ENCODE assay signal across 8 mouse cellular contexts in the genomic region with DNA sequence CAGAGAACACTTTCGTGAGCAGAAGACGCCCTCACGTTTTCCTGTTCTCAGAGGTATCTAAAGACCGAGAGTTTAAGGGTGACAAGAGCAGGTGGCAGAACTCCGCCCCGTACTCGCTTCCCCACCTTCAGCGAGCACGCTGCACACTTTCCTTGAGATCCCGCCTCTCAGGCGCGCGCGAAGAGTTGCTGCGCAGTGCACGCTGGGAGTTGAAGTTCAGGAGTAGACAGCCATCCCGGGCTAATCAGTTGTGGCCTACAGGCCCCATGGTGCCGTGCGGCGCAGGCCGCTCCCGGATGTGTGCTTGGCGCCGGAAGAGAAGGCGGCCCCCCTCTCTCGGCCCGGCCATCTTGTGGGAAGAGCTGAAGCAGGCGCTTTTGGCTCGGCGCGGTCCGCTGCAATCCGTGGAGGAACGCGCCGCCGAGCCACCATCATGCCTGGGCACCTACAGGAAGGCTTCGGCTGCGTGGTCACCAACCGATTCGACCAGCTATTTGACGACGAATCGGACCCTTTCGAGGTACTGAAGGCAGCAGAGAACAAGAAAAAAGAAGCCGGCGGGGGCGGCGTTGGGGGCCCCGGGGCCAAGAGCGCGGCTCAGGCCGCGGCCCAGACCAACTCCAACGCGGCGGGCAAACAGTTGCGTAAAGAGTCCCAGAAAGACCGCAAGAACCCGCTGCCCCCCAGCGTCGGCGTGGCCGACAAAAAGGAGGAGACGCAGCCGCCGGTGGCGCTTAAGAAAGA. TPM values are rescaled to one million over a fixed set of nuclear protein-coding genes. Genes with fewer than 3 reads are reported as not detected.
DNase-seq lines count a peak whose midpoint lies in the region; ATAC-seq and TF ChIP-seq lines count a peak whose summit lies in the region.

No protein-coding gene starts in this region.

- under 1% methylated on average over 68 of the region's 68 CpGs for WGBS in cerebellum, adult 2 months
- under 1% methylated on average over 67 of the region's 68 CpGs for WGBS in forebrain, postnatal 0 days
- WGBS in lung, embryonic 15.5 days = under 1% methylated on average over 66 of the region's 68 CpGs

- no peaks in the 10 kb centered on the region for H3K27me3 ChIP-seq in MEL (ENCODE audit: control insufficient read depth in 1 of 2, insufficient read depth in 2 of 2, low read length in 2 of 2)
- H3K27me3 ChIP-seq in cerebellum, adult 2 months (ENCODE audit: control insufficient read depth, insufficient read depth, low read length) = no peaks in the 10 kb centered on the region
- H3K27me3 ChIP-seq in forebrain, postnatal 0 days (ENCODE audit: insufficient read depth, low read length) = no peaks in the 10 kb centered on the region; the same call in 1 of the 2 replicates
- H3K27me3 ChIP-seq in lung, embryonic 15.5 days = no peaks in the 10 kb centered on the region

- peak overlapping the region; percentile 100 for H3K9ac ChIP-seq in MEL (ENCODE audit: control insufficient read depth, low read depth, low read length, poor library complexity, severe bottlenecking)
- peak overlapping the region; percentile 94 for H3K9ac ChIP-seq in forebrain, postnatal 0 days
- peak overlapping the region; percentile 96 for H3K9ac ChIP-seq in lung, embryonic 15.5 days

- H3K4me2 ChIP-seq in forebrain, postnatal 0 days (ENCODE audit: low read depth) = peak overlapping the region; percentile 77
- peak overlapping the region; percentile 65 for H3K4me2 ChIP-seq in lung, embryonic 15.5 days

- peak overlapping the region; percentile 91 for H3K27ac ChIP-seq in MEL (ENCODE audit: control insufficient read depth, low read depth, low read length)
- peak overlapping the region; percentile 19 for H3K27ac ChIP-seq in cerebellum, adult 2 months (ENCODE audit: insufficient read depth, low read length)
- peak overlapping the region; percentile 94 for H3K27ac ChIP-seq in forebrain, postnatal 0 days (ENCODE audit: low read depth, low read length)
- H3K27ac ChIP-seq in lung, embryonic 15.5 days = peak overlapping the region; percentile 85

- no peak for TF ChIP-seq RAD21 in MEL (IDR thresholded peaks at IDR 0.05; ENCODE audit: low read depth, low read length)

- H3K4me3 ChIP-seq in MEL (ENCODE audit: control insufficient read depth in 1 of 2, insufficient read depth in 1 of 2, low read depth in 2 of 2, low read length in 2 of 2) = peak overlapping the region; percentile 92 to 93
- peak overlapping the region; percentile 90 for H3K4me3 ChIP-seq in cerebellum, adult 2 months (replicated peaks; ENCODE audit: insufficient read depth, low read depth, low read length)
- peak overlapping the region; percentile 99 for H3K4me3 ChIP-seq in forebrain, postnatal 0 days (ENCODE audit: low read depth, low read length)
- peak overlapping the region; percentile 91 for H3K4me3 ChIP-seq in lung, embryonic 15.5 days

- H3K9me3 ChIP-seq in MEL (replicated peaks; ENCODE audit: insufficient read depth, low read length) = no peaks in the 10 kb centered on the region
- H3K9me3 ChIP-seq in forebrain, postnatal 0 days (ENCODE audit: low read length) = no peaks in the 10 kb centered on the region
- no peaks in the 10 kb centered on the region for H3K9me3 ChIP-seq in lung, embryonic 15.5 days

- H3K79me2 ChIP-seq in MEL (ENCODE audit: control insufficient read depth, insufficient read depth, low read length, poor library complexity) = peaks cover 45% of the 10 kb centered on the region

- H3K36me3 ChIP-seq in MEL (ENCODE audit: control insufficient read depth in 1 of 2, insufficient read depth in 2 of 2, low read length in 2 of 2) = peaks cover 21 to 27% of the 10 kb centered on the region in 2 experiments
- H3K36me3 ChIP-seq in forebrain, postnatal 0 days (ENCODE audit: insufficient read depth) = 0 out of 2 replicates have a peak, but pooled peaks cover 5% of the 10 kb centered on the region
- H3K36me3 ChIP-seq in lung, embryonic 15.5 days = peaks cover 5% of the 10 kb centered on the region; the same call in 1 of the 2 replicates

- TF ChIP-seq EP300 in MEL (IDR thresholded peaks at IDR 0.05; ENCODE audit: low read depth in 1 of 2, low read length in 2 of 2) = no peak

- TF ChIP-seq POLR2A in MEL (IDR thresholded peaks at IDR 0.05; ENCODE audit: control insufficient read depth in 1 of 2, insufficient read depth in 1 of 2, low read depth in 1 of 2, low read length in 2 of 2, poor library complexity in 1 of 2) = peak; percentile 47 to 92; a peak in 2 of 4 replicates
- peak; percentile 67; the same call in 1 of the 2 replicates for TF ChIP-seq POLR2A in cerebellum, adult 2 months (IDR thresholded peaks at IDR 0.05; ENCODE audit: borderline replicate concordance, insufficient read depth, low read length)

- DNase-seq in MEL (ENCODE audit: low read depth, low spot score) = peak; percentile 99
- DNase-seq in cerebellum, adult 2 months = peak; percentile 96 to 98
- peak; percentile 97 for DNase-seq in forebrain, postnatal 0 days
- DNase-seq in heart, postnatal 4 days = peak; percentile 94
- peak; percentile 97 for DNase-seq in layer of hippocampus, adult 8-10 months (ENCODE audit: low spot score in 2 of 2)
- peak; percentile 95 for DNase-seq in ovary, adult 18-20 months (ENCODE audit: low spot score)
- peak; percentile 99 for DNase-seq in thymus, postnatal 0 days (ENCODE audit: low spot score)

- ATAC-seq in forebrain, postnatal 0 days = peak; percentile 100
- ATAC-seq in lung, embryonic 15.5 days (ENCODE audit: borderline replicate concordance, extremely low read depth, low FRiP score, low TSS enrichment) = peak; percentile 100

- peaks cover 2 to 8% of the 10 kb centered on the region in 2 experiments; a peak in 1 of 4 replicates for H3K4me1 ChIP-seq in MEL (ENCODE audit: control insufficient read depth in 1 of 2, insufficient read depth in 2 of 2, low read length in 2 of 2)
- no peaks in the 10 kb centered on the region for H3K4me1 ChIP-seq in cerebellum, adult 2 months (ENCODE audit: control insufficient read depth, insufficient read depth, low read length)
- H3K4me1 ChIP-seq in forebrain, postnatal 0 days (ENCODE audit: insufficient read depth) = peaks cover 11% of the 10 kb centered on the region
- 0 out of 2 replicates have a peak, but pooled peaks cover 8% of the 10 kb centered on the region for H3K4me1 ChIP-seq in lung, embryonic 15.5 days

- TF ChIP-seq CTCF in MEL (IDR thresholded peaks at IDR 0.05 in 2 of 3, conservative IDR thresholded peaks at IDR 0.05 in 1 of 3; ENCODE audit: control insufficient read depth in 1 of 3, insufficient read depth in 1 of 3, low read depth in 2 of 3, low read length in 3 of 3, poor library complexity in 1 of 3, severe bottlenecking in 1 of 3) = no peak
- TF ChIP-seq CTCF in cerebellum, adult 2 months (IDR thresholded peaks at IDR 0.05; ENCODE audit: borderline replicate concordance, insufficient read depth, low read depth, low read length) = no peak
- no peak for TF ChIP-seq CTCF in forebrain, postnatal 0 days (IDR thresholded peaks at IDR 0.05; ENCODE audit: low read depth)

TF ChIP-seq in MEL, 35 proteins besides CTCF, POLR2A, EP300 and RAD21 (continues in another document):
- TF ChIP-seq ZKSCAN1 (IDR thresholded peaks at IDR 0.05; ENCODE audit: low read depth, low read length) = no peak
- no peak for TF ChIP-seq BHLHE40 (IDR thresholded peaks at IDR 0.05; ENCODE audit: borderline replicate concordance, low read depth, low read length)
- TF ChIP-seq MAX (IDR thresholded peaks at IDR 0.05; ENCODE audit: low read length) = peak; percentile 94
- TF ChIP-seq SMC3 (IDR thresholded peaks at IDR 0.05; ENCODE audit: low read depth, low read length) = no peak
- peak; percentile 66 for TF ChIP-seq NRF1 (IDR thresholded peaks at IDR 0.05; ENCODE audit: insufficient read depth, low read depth, low read length, poor library complexity, severe bottlenecking)
- peak; percentile 86 for TF ChIP-seq SIN3A (IDR thresholded peaks at IDR 0.05; ENCODE audit: low read length)
- TF ChIP-seq UBTF (IDR thresholded peaks at IDR 0.05; ENCODE audit: borderline replicate concordance, insufficient read depth, low read depth, low read length) = no peak
- no peak for TF ChIP-seq MAFK (IDR thresholded peaks at IDR 0.05; ENCODE audit: borderline replicate concordance, low read depth, low read length)
- no peak for TF ChIP-seq ZNF384 (IDR thresholded peaks at IDR 0.05; ENCODE audit: low read depth, low read length)
- TF ChIP-seq GABPA (IDR thresholded peaks at IDR 0.05; ENCODE audit: low read depth, low read length) = no peak
- peak; percentile 81 for TF ChIP-seq ZMIZ1 (IDR thresholded peaks at IDR 0.05; ENCODE audit: low read depth, low read length)
- peak; percentile 79; the same call in 1 of the 2 replicates for TF ChIP-seq MXI1 (IDR thresholded peaks at IDR 0.05; ENCODE audit: low read depth, low read length)
- peak; percentile 65; the same call in 1 of the 2 replicates for TF ChIP-seq POLR2AphosphoS2 (IDR thresholded peaks at IDR 0.05; ENCODE audit: low read length)
- TF ChIP-seq KAT2A (conservative IDR thresholded peaks at IDR 0.05; ENCODE audit: low read depth, low read length) = peak; percentile 86; the same call in 1 of the 2 replicates
- peak; percentile 62 for TF ChIP-seq TCF12 (IDR thresholded peaks at IDR 0.05; ENCODE audit: low read depth, low read length)
- TF ChIP-seq JUND (IDR thresholded peaks at IDR 0.05; ENCODE audit: low read depth, low read length) = no peak
- no peak for TF ChIP-seq ZC3H11A (IDR thresholded peaks at IDR 0.05; ENCODE audit: low read depth, low read length)
- peak; percentile 98 for TF ChIP-seq E2F4 (IDR thresholded peaks at IDR 0.05; ENCODE audit: borderline replicate concordance, low read depth, low read length)
- TF ChIP-seq TBP (IDR thresholded peaks at IDR 0.05; ENCODE audit: low read depth, low read length) = peak; percentile 71; the same call in 1 of the 2 replicates
- TF ChIP-seq GATA1 (IDR thresholded peaks at IDR 0.05; ENCODE audit: low read depth, low read length) = no peak
- TF ChIP-seq NELFE (IDR thresholded peaks at IDR 0.05; ENCODE audit: low read depth, low read length) = peak; percentile 93
- TF ChIP-seq CHD1 (IDR thresholded peaks at IDR 0.05; ENCODE audit: low read depth, low read length) = no peak; the same call in 1 of the 2 replicates

RNA-seq across cellular contexts. Expression of a gene that starts 28.9 kb away (rescaled TPM):
- 1,043 and 1,179 TPM in 2 replicates for total RNA-seq in MEL (2012; rRNA removed)
- 1,000 to 10,000 TPM; 1,049 to 1,809 TPM for polyA plus RNA-seq in MEL (2012; ENCODE audit: insufficient read depth in 1 of 2, insufficient read length in 2 of 2, low read depth in 1 of 2, low replicate concordance in 2 of 2, missing spikeins in 1 of 2)
- polyA plus RNA-seq in cerebellum, adult 2 months (2012; rRNA removed) = 194 and 201 TPM in 2 replicates
- total RNA-seq in forebrain, postnatal 0 days (2014; rRNA removed) = 265 and 306 TPM in 2 replicates
- polyA plus RNA-seq in forebrain, postnatal 0 days (2015; fragmentation: Nextera tagmentation; extraction: Ambion mirVana) = 316 and 331 TPM in 2 replicates
- 100 to 1,000 TPM; 311 to 319 TPM for total RNA-seq in heart, postnatal 4 days (2021)
- 100 to 1,000 TPM; 145 to 214 (median 181) TPM for total RNA-seq in layer of hippocampus, adult 8-10 months (2022)
- polyA plus RNA-seq in lung, embryonic 15.5 days (2015; fragmentation: Nextera tagmentation; extraction: Ambion mirVana) = 374 and 403 TPM in 2 replicates
- 518 and 533 TPM in 2 replicates for polyA plus RNA-seq in thymus, postnatal 0 days (2015; fragmentation: Nextera tagmentation; extraction: Ambion mirVana)

Comparison
In these comparisons a context has a peak if more than half of its experiments do, and no peak if none do; other contexts are left out.
1. Peak in every context shown above with its lines: DNase-seq, ATAC-seq, H3K4me3 ChIP-seq and H3K27ac ChIP-seq.
2. H3K27ac ChIP-seq: peak in every context shown above with its lines; median percentile 94 in forebrain, postnatal 0 days; 91 in MEL; 85 in lung, embryonic 15.5 days; 19 in cerebellum, adult 2 months.